Mouse (Mus musculus): ENCODE measurements around the gene 9930111J21Rik1. TPM values are rescaled to one million over a fixed set of nuclear protein-coding genes. Genes with fewer than 3 reads are reported as not detected.
"Not testable (repeated sequence)": the region's sequence is repeated elsewhere in the genome, so short reads cannot be mapped to it uniquely, and the experiment has no call there.

Gene 9930111J21Rik1
- polyA plus RNA-seq, 1 experiment from 2014 or later: 0.39 TPM

DNA sequence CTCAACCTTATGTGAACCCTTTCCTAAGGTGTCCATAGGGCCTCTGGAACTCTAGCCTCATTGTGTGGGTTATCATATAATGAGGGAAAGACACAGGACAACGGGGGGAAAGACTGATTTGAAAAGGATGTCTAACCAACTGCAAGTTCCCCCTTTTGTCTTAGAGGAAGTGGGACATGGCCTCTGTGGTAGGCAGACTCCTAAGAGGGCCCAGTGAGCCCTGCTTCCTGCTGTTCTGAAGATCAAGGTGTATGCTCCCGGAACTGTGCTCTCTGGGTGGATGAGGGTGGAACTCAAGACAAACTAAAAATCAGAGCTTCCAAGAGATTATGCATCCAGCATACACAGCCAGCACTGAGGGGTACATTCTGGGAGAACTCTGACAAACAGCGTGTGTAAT lies 9.0 kb upstream of the 9930111J21Rik1 start:
- WGBS: 77% methylated on average over 2 of the region's 3 CpGs
- not testable (repeated sequence) for H3K4me3 ChIP-seq (ENCODE audit: low read depth, low read length); H3K4me2 ChIP-seq (ENCODE audit: low read depth, low read length); ATAC-seq (ENCODE audit: low read depth); H3K27ac ChIP-seq (replicated peaks; ENCODE audit: low read depth, low read length); H3K9me3 ChIP-seq (ENCODE audit: control insufficient read depth, low read length); H3K9ac ChIP-seq (ENCODE audit: low read depth, low read length); DNase-seq (ENCODE audit: low spot score); H3K27me3 ChIP-seq (replicated peaks; ENCODE audit: control insufficient read depth, insufficient read depth, low read length); H3K4me1 ChIP-seq (ENCODE audit: control insufficient read depth, insufficient read depth, low read length); H3K36me3 ChIP-seq (ENCODE audit: control insufficient read depth, insufficient read depth, low read length)

- not testable (repeated sequence) for H3K9ac ChIP-seq (ENCODE audit: low read depth, low read length); ATAC-seq (ENCODE audit: low read depth); H3K4me1 ChIP-seq (ENCODE audit: control insufficient read depth, insufficient read depth, low read length); H3K4me2 ChIP-seq (ENCODE audit: low read depth, low read length); H3K27me3 ChIP-seq (replicated peaks; ENCODE audit: control insufficient read depth, insufficient read depth, low read length); H3K9me3 ChIP-seq (ENCODE audit: control insufficient read depth, low read length); H3K4me3 ChIP-seq (ENCODE audit: low read depth, low read length); DNase-seq (ENCODE audit: low spot score); H3K27ac ChIP-seq (replicated peaks; ENCODE audit: low read depth, low read length); H3K36me3 ChIP-seq (ENCODE audit: control insufficient read depth, insufficient read depth, low read length)
- no CpG with 5 or more reads among the region's 3 CpGs for WGBS
These were observed 3.6 kb upstream of the 9930111J21Rik1 start for GRCm38 (mm10) chr11:48982848-48983247.

DNA sequence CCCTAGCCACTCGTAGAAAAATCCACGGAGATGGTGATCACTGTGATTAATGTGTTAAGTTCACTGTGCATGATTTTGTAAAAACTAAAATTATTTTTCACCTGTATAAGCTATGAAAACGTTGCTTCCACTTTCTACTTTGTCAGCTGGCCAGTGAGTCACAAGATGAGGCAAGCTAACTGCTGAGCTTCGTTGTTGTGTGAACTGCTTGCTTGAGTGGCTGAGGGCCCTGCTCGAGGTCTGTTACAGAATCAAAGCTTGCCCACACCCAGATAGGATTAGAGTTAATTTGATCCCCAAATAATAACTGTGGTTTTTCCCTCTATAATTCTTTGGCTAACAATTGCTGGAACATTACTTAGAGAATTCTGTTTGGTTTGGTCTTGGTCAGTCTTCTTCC lies 854 bp upstream of the 9930111J21Rik1 start:
- H3K9ac ChIP-seq (ENCODE audit: low read depth, low read length); H3K9me3 ChIP-seq (ENCODE audit: control insufficient read depth, low read length); H3K4me2 ChIP-seq (ENCODE audit: low read depth, low read length); H3K4me1 ChIP-seq (ENCODE audit: control insufficient read depth, insufficient read depth, low read length); H3K27ac ChIP-seq (replicated peaks; ENCODE audit: low read depth, low read length); DNase-seq (ENCODE audit: low spot score); H3K4me3 ChIP-seq (ENCODE audit: low read depth, low read length); H3K27me3 ChIP-seq (replicated peaks; ENCODE audit: control insufficient read depth, insufficient read depth, low read length); H3K36me3 ChIP-seq (ENCODE audit: control insufficient read depth, insufficient read depth, low read length); ATAC-seq (ENCODE audit: low read depth): not testable (repeated sequence)
- WGBS: no CpG with 5 or more reads among the region's 5 CpGs

GRCm38 (mm10) chr11:48978240-48978939 lies 808 bp downstream of the 9930111J21Rik1 start, which contains the start of gene Olfr56:
Gene Olfr56, plus strand, starts transcription at chr11:48978889.
- WGBS: no CpG with 5 or more reads among the region's 1 CpGs
- not testable (repeated sequence) for ATAC-seq (ENCODE audit: low read depth); H3K4me3 ChIP-seq (ENCODE audit: low read depth, low read length); H3K9me3 ChIP-seq (ENCODE audit: control insufficient read depth, low read length); H3K36me3 ChIP-seq (ENCODE audit: control insufficient read depth, insufficient read depth, low read length); H3K27ac ChIP-seq (replicated peaks; ENCODE audit: low read depth, low read length); H3K9ac ChIP-seq (ENCODE audit: low read depth, low read length); H3K4me2 ChIP-seq (ENCODE audit: low read depth, low read length); H3K4me1 ChIP-seq (ENCODE audit: control insufficient read depth, insufficient read depth, low read length); DNase-seq (ENCODE audit: low spot score); H3K27me3 ChIP-seq (replicated peaks; ENCODE audit: control insufficient read depth, insufficient read depth, low read length)

DNA sequence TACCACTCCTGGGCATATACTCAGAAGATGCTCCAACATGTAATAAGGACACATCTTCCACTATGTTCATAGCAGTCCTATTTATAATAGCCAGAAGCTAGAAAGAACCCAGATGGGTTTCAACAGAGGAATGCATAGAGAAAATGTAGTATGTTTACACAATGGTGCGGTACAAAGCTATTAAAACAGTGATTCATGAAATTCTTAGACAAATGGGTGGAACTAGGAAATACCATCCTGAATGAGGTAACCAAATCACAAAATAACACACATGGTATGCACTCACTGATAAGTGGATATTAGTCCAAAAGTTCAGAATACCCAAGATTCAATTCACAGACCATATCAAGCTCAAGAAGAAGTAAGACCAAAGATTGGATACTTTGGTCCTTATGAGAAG lies 4.5 kb downstream of the 9930111J21Rik1 start:
- not testable (repeated sequence) for H3K27ac ChIP-seq (replicated peaks; ENCODE audit: low read depth, low read length); ATAC-seq (ENCODE audit: low read depth); DNase-seq (ENCODE audit: low spot score); H3K4me2 ChIP-seq (ENCODE audit: low read depth, low read length); H3K9ac ChIP-seq (ENCODE audit: low read depth, low read length); H3K27me3 ChIP-seq (replicated peaks; ENCODE audit: control insufficient read depth, insufficient read depth, low read length); H3K9me3 ChIP-seq (ENCODE audit: control insufficient read depth, low read length); H3K4me3 ChIP-seq (ENCODE audit: low read depth, low read length); H3K36me3 ChIP-seq (ENCODE audit: control insufficient read depth, insufficient read depth, low read length); H3K4me1 ChIP-seq (ENCODE audit: control insufficient read depth, insufficient read depth, low read length)
- no CpG with 5 or more reads among the region's 1 CpGs for whole genome bisulfite sequencing

DNA sequence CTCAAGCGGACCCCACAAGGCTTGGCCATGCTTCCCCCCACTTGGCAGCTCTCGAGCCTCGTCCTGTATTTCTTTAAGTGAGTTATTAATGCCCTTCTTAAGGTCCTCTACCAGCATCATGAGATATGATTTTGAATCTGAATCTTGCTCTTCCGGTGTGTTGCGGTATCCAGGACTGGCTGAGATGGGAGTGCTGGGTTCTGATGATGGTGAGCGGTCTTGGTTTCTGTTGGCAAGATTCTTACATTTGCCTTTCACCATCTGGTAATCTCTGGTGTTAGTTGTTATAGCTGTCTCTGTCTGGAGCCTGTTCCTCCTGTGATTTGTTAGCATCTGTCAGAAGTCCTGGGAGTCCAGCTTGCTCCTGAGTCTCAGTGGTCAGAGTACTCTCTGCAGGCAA lies 33.1 kb downstream of the 9930111J21Rik1 start, which contains the start of gene Psme2b:
Psme2b (minus strand) TSS at position 101 of the 400 bp plus-strand sequence.
- H3K4me2 ChIP-seq (ENCODE audit: low read depth, low read length); ATAC-seq (ENCODE audit: low read depth); H3K4me1 ChIP-seq (ENCODE audit: control insufficient read depth, insufficient read depth, low read length); DNase-seq (ENCODE audit: low spot score); H3K36me3 ChIP-seq (ENCODE audit: control insufficient read depth, insufficient read depth, low read length); H3K4me3 ChIP-seq (ENCODE audit: low read depth, low read length); H3K27ac ChIP-seq (replicated peaks; ENCODE audit: low read depth, low read length); H3K9me3 ChIP-seq (ENCODE audit: control insufficient read depth, low read length); H3K9ac ChIP-seq (ENCODE audit: low read depth, low read length); H3K27me3 ChIP-seq (replicated peaks; ENCODE audit: control insufficient read depth, insufficient read depth, low read length): not testable (repeated sequence)
- WGBS: 91% methylated on average over 6 of the region's 6 CpGs

DNA sequence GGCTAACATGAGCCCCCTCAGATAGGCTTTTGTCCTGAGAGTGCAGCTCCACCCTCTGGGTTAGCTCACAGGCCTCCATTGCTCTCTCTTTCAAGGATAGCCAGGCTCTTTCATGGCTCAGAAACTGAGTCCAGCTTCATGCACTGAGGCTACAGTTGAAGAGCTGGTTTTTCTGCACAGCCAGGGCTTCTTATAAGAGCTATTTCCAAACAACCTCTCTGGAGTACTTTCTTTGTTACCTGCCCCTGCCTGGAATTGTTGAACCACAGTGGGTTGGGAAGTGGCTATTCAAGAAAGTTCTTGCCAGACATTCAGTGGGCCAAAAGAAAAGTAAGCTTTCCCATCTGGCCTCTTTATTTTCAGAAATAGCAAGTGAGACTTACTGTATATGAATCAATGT lies 39.9 kb downstream of the 9930111J21Rik1 start:
- not testable (repeated sequence) for H3K9me3 ChIP-seq (ENCODE audit: control insufficient read depth, low read length); H3K4me2 ChIP-seq (ENCODE audit: low read depth, low read length); H3K9ac ChIP-seq (ENCODE audit: low read depth, low read length); H3K4me3 ChIP-seq (ENCODE audit: low read depth, low read length); H3K27ac ChIP-seq (replicated peaks; ENCODE audit: low read depth, low read length); H3K4me1 ChIP-seq (ENCODE audit: control insufficient read depth, insufficient read depth, low read length); H3K27me3 ChIP-seq (replicated peaks; ENCODE audit: control insufficient read depth, insufficient read depth, low read length); DNase-seq (ENCODE audit: low spot score); H3K36me3 ChIP-seq (ENCODE audit: control insufficient read depth, insufficient read depth, low read length); ATAC-seq (ENCODE audit: low read depth)

GRCm38 (mm10) chr11:48935291-48935690 lies 43.9 kb downstream of the 9930111J21Rik1 start:
- WGBS: no CpG with 5 or more reads among the region's 3 CpGs
- DNase-seq (ENCODE audit: low spot score); H3K4me1 ChIP-seq (ENCODE audit: control insufficient read depth, insufficient read depth, low read length); H3K36me3 ChIP-seq (ENCODE audit: control insufficient read depth, insufficient read depth, low read length); H3K4me2 ChIP-seq (ENCODE audit: low read depth, low read length); H3K4me3 ChIP-seq (ENCODE audit: low read depth, low read length); H3K9me3 ChIP-seq (ENCODE audit: control insufficient read depth, low read length); H3K9ac ChIP-seq (ENCODE audit: low read depth, low read length); H3K27ac ChIP-seq (replicated peaks; ENCODE audit: low read depth, low read length); ATAC-seq (ENCODE audit: low read depth); H3K27me3 ChIP-seq (replicated peaks; ENCODE audit: control insufficient read depth, insufficient read depth, low read length): not testable (repeated sequence)

DNA sequence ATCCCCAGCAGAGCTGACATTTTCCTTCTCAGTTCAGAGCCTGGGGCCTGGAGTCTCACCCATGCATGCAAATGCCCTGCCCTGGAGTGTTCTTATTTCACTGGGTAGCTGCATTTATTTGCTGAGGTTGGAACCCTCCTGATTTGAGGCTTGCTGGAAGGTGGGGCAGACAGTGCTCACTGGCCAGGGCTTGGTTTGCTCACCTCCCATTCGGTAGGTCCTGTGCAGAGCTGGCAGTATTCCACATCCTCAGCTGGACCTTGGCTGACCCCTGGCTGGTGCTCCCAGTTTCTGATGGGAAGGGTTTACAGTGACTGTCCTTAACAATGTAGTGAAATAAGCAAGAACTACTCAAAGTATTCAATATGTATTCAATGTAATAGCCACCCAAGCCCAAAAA lies 45.3 kb downstream of the 9930111J21Rik1 start:
- not testable (repeated sequence) for H3K4me1 ChIP-seq (ENCODE audit: control insufficient read depth, insufficient read depth, low read length); H3K9me3 ChIP-seq (ENCODE audit: control insufficient read depth, low read length); H3K4me2 ChIP-seq (ENCODE audit: low read depth, low read length); H3K36me3 ChIP-seq (ENCODE audit: control insufficient read depth, insufficient read depth, low read length); H3K4me3 ChIP-seq (ENCODE audit: low read depth, low read length); H3K27ac ChIP-seq (replicated peaks; ENCODE audit: low read depth, low read length); H3K9ac ChIP-seq (ENCODE audit: low read depth, low read length); ATAC-seq (ENCODE audit: low read depth); DNase-seq (ENCODE audit: low spot score); H3K27me3 ChIP-seq (replicated peaks; ENCODE audit: control insufficient read depth, insufficient read depth, low read length)
- 50% methylated on average over 1 of the region's 1 CpGs for WGBS

Data from embryonic facial prominence, embryonic 14.5 days (tissue).